Mouse (Mus musculus) midbrain, embryonic 11.5 days (tissue): ENCODE results near the gene Smco1. TPM values are rescaled to one million over a fixed set of nuclear protein-coding genes. Genes with fewer than 3 reads are reported as not detected.
"Not testable (repeated sequence)": the region's sequence is repeated elsewhere in the genome, so short reads cannot be mapped to it uniquely, and the experiment has no call there.

ENCODE experiments used
- ATAC-seq: fragments of 200-750 bp; cut with Nextera tagmentation; 2 replicates; pipeline ENCODE4 v1.8.0; 2017; ENCODE audit warnings: moderate TSS enrichment, moderate library complexity; ENCODE audit not compliant: low FRiP score
- DNase-seq: peaks from one replicate; pipeline ENCODE4 v3.0.0; 2015; ENCODE audit warnings: low spot score; ENCODE audit errors: missing footprints
- H3K27ac ChIP-seq: fragments of 300-500 bp; sonication (generic); 2 replicates; pipeline ENCODE4 v1.5.1; 2014; ENCODE audit warnings: low read depth, low read length
- H3K27me3 ChIP-seq: fragments of 300-500 bp; sonication (generic); 2 replicates; pipeline ENCODE4 v1.6.1; 2014; ENCODE audit warnings: mild to moderate bottlenecking, low read length, moderate library complexity, mixed read lengths; ENCODE audit not compliant: control insufficient read depth, insufficient read depth
- H3K36me3 ChIP-seq: fragments of 300-500 bp; sonication (generic); 2 replicates; pipeline ENCODE4 v1.6.1; 2014; ENCODE audit warnings: mild to moderate bottlenecking, low read length, moderate library complexity, mixed read lengths; ENCODE audit not compliant: control insufficient read depth, insufficient read depth
- H3K4me1 ChIP-seq: fragments of 300-500 bp; sonication (generic); 2 replicates; pipeline ENCODE4 v1.6.1; 2014; ENCODE audit warnings: low read length; ENCODE audit not compliant: control insufficient read depth, insufficient read depth
- H3K4me2 ChIP-seq: fragments of 300-500 bp; sonication (generic); 2 replicates; pipeline ENCODE4 v1.6.1; 2014; ENCODE audit warnings: mild to moderate bottlenecking, moderate library complexity
- H3K4me3 ChIP-seq: fragments of 300-500 bp; sonication (generic); 2 replicates; pipeline ENCODE4 v1.5.1; 2014; ENCODE audit warnings: low read depth, low read length
- H3K9ac ChIP-seq: fragments of 300-500 bp; sonication (generic); 2 replicates; pipeline ENCODE4 v1.6.1; 2014; ENCODE audit warnings: low read length
- H3K9me3 ChIP-seq: fragments of 300-500 bp; sonication (generic); 2 replicates; pipeline ENCODE4 v1.6.1; 2016; ENCODE audit warnings: low read length; ENCODE audit not compliant: control insufficient read depth
- WGBS: fragments of 180-500 bp; shearing (Covaris S2); extraction: QIAGEN DNeasy Blood & Tissue Kit; methylation state at CpG from one replicate; pipeline ENCODE4 v1.1.7; 2014; 5-methylcytosine and 5-hydroxymethylcytosine counted together
- polyA plus RNA-seq: library from polyadenylated mRNA; unstranded; fragments of >200 nt; fragmentation: Nextera tagmentation; extraction: Ambion mirVana; gene quantifications from 2 replicates; pipeline ENCODE4 v1.2.1, GENCODE M21; 2014

The Smco1 gene
- polyA plus RNA-seq, 1 experiment from 2014 or later = not detected

GRCm38 (mm10) chr16:32264225-32264624, 7.0 kb upstream of the Smco1 start:
- not testable (repeated sequence) for H3K9ac ChIP-seq, H3K27me3 ChIP-seq, H3K4me2 ChIP-seq, H3K4me1 ChIP-seq, H3K27ac ChIP-seq, H3K9me3 ChIP-seq, H3K36me3 ChIP-seq, DNase-seq, H3K4me3 ChIP-seq, ATAC-seq
- 91% methylated on average over 2 of the region's 2 CpGs for WGBS

GRCm38 (mm10) chr16:32273338-32273737, 2.1 kb downstream of the Smco1 start:
- Histone ChIP-seq H3K4me2 (no peak overlapping the region), H3K4me3 (no peak overlapping the region), H3K27ac (no peak overlapping the region), H3K9ac (no peak overlapping the region), H3K36me3 (no peaks in the 10 kb centered on the region), H3K27me3 (no peaks in the 10 kb centered on the region), H3K9me3 (no peaks in the 10 kb centered on the region), H3K4me1 (no peaks in the 10 kb centered on the region; the same call in 1 of the 2 replicates)
- 50% methylated on average over 9 of the region's 9 CpGs for WGBS
- DNase-seq (peak; percentile 85), ATAC-seq (no peak)

GRCm38 (mm10) chr16:32275041-32275440, 3.8 kb downstream of the Smco1 start:
- H3K4me2 ChIP-seq = no peak overlapping the region
- no peak overlapping the region for H3K9ac ChIP-seq
- H3K27ac ChIP-seq = no peak overlapping the region
- 87% methylated on average over 6 of the region's 6 CpGs for WGBS
- ATAC-seq = no peak
- H3K27me3 ChIP-seq = no peaks in the 10 kb centered on the region
- peaks cover 5% of the 10 kb centered on the region for H3K4me1 ChIP-seq
- H3K4me3 ChIP-seq = no peak overlapping the region
- no peaks in the 10 kb centered on the region for H3K9me3 ChIP-seq
- DNase-seq = no peak
- no peaks in the 10 kb centered on the region for H3K36me3 ChIP-seq

GRCm38 (mm10) chr16:32275830-32276229, 4.6 kb downstream of the Smco1 start:
- H3K4me2 ChIP-seq = no peak overlapping the region
- WGBS = 75% methylated on average over 1 of the region's 1 CpGs
- DNase-seq = peak; percentile 37
- no peak overlapping the region for H3K4me3 ChIP-seq
- H3K4me1 ChIP-seq = peaks cover 5% of the 10 kb centered on the region
- H3K9me3 ChIP-seq = no peaks in the 10 kb centered on the region
- no peaks in the 10 kb centered on the region for H3K27me3 ChIP-seq
- ATAC-seq = no peak
- no peak overlapping the region for H3K9ac ChIP-seq
- H3K27ac ChIP-seq = no peak overlapping the region
- H3K36me3 ChIP-seq = 0 out of 2 replicates have a peak, but pooled peaks cover 3% of the 10 kb centered on the region

GRCm38 (mm10) chr16:32277308-32278256, 6.3 kb downstream of the Smco1 start, which contains the start of gene Rnf168:
Rnf168 (plus strand) TSS chr16:32277459.
- Histone ChIP-seq H3K27me3 (no peaks in the 10 kb centered on the region), H3K4me3 (peak within 1 kb of the TSS; percentile 78), H3K4me2 (peak within 1 kb of the TSS; percentile 75), H3K9me3 (no peaks in the 10 kb centered on the region), H3K4me1 (peaks cover 5% of the 10 kb centered on the region), H3K36me3 (0 out of 2 replicates have a peak, but pooled peaks cover 3% of the 10 kb centered on the region), H3K9ac (peak within 1 kb of the TSS; percentile 86), H3K27ac (peak within 1 kb of the TSS; percentile 86)
- peak; percentile 98 for DNase-seq
- peak; percentile 92 for ATAC-seq
- under 1% methylated on average over 71 of the region's 75 CpGs for WGBS

- H3K36me3 ChIP-seq = 0 out of 2 replicates have a peak, but pooled peaks cover 3% of the 10 kb centered on the region
- H3K4me3 ChIP-seq = peak overlapping the region; percentile 78
- H3K4me1 ChIP-seq = peaks cover 5% of the 10 kb centered on the region
- H3K9ac ChIP-seq = peak overlapping the region; percentile 86
- H3K4me2 ChIP-seq = peak overlapping the region; percentile 75
- no peaks in the 10 kb centered on the region for H3K27me3 ChIP-seq
- 66% methylated on average over 7 of the region's 7 CpGs for WGBS
- no peaks in the 10 kb centered on the region for H3K9me3 ChIP-seq
- DNase-seq (no peak), ATAC-seq (no peak)
- no peak overlapping the region for H3K27ac ChIP-seq
Measured at GRCm38 (mm10) chr16:32278396-32278795, 7.1 kb downstream of the Smco1 start.

- 93% methylated on average over 8 of the region's 8 CpGs for WGBS
- Histone ChIP-seq H3K36me3 (peaks cover 3% of the 10 kb centered on the region; the same call in 1 of the 2 replicates), H3K27me3 (no peaks in the 10 kb centered on the region), H3K4me3 (no peak overlapping the region), H3K4me1 (peaks cover 5% of the 10 kb centered on the region), H3K9me3 (no peaks in the 10 kb centered on the region), H3K4me2 (no peak overlapping the region), H3K9ac (no peak overlapping the region), H3K27ac (no peak overlapping the region)
- ATAC-seq (no peak), DNase-seq (peak; percentile 68)
Measured at GRCm38 (mm10) chr16:32280211-32280610, 8.9 kb downstream of the Smco1 start.

GRCm38 (mm10) chr16:32282608-32283007, 11.3 kb downstream of the Smco1 start:
- ATAC-seq (no peak), DNase-seq (peak; percentile 53)
- Histone ChIP-seq H3K4me2 (no peak overlapping the region), H3K4me3 (no peak overlapping the region), H3K9me3 (no peaks in the 10 kb centered on the region), H3K9ac (no peak overlapping the region), H3K36me3 (peaks cover 5% of the 10 kb centered on the region; the same call in 1 of the 2 replicates), H3K27ac (no peak overlapping the region), H3K4me1 (peaks cover 5% of the 10 kb centered on the region), H3K27me3 (no peaks in the 10 kb centered on the region)

GRCm38 (mm10) chr16:32291821-32292220, 20.6 kb downstream of the Smco1 start:
- ATAC-seq (no peak), DNase-seq (no peak)
- Histone ChIP-seq H3K27ac (no peak overlapping the region), H3K4me3 (no peak overlapping the region), H3K27me3 (no peaks in the 10 kb centered on the region), H3K9me3 (no peaks in the 10 kb centered on the region), H3K4me2 (no peak overlapping the region), H3K9ac (no peak overlapping the region), H3K4me1 (no peaks in the 10 kb centered on the region), H3K36me3 (peaks cover 27% of the 10 kb centered on the region)
- WGBS = 89% methylated on average over 4 of the region's 4 CpGs
